Mouse (Mus musculus): ENCODE measurements at regions not wholly inside any gene's neighbourhood (a gene's known extent, or its start where the extent isn't known, plus 50 kb on each side); places are given as distances from the start of the nearest gene placed in this dataset.
A peak's percentile ranks its signal among the peaks of the same experiment; 100 is the strongest.

DNA sequence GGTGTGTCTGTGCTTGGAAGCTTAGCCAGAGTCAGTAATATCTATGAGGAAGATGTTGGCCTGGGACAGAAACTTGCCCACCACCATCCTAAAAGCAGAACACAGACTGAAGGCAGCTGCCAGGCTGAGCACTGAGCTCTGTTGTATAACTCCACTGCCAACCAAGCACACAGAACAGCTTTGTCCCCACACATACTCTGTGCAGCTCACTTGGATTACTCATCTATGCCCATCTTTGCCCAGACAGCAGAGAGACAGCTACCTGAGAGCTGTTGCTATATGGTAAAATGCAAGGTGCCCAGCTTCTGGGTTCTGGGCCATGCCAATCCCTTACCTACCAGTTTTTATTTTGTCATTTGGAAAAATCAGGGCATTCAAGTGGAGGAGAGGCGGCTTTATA lies 80.4 kb upstream of the Stmnd1 start:
- no peak for ATAC-seq
- 90% methylated on average over 1 of the region's 1 CpGs for WGBS
- Histone ChIP-seq H3K4me2 (replicated peaks; ENCODE audit: low read depth) (no peak overlapping the region), H3K27me3 (replicated peaks; ENCODE audit: control insufficient read depth, insufficient read depth, low read length) (no peaks in the 10 kb centered on the region), H3K9me3 (ENCODE audit: control insufficient read depth) (no peaks in the 10 kb centered on the region), H3K27ac (ENCODE audit: low read depth, low read length) (no peak overlapping the region), H3K9ac (ENCODE audit: low read depth, low read length) (no peak overlapping the region), H3K36me3 (ENCODE audit: control insufficient read depth, insufficient read depth) (no peaks in the 10 kb centered on the region), H3K4me3 (ENCODE audit: low read depth, low read length) (no peak overlapping the region), H3K4me1 (replicated peaks; ENCODE audit: control insufficient read depth, insufficient read depth, low read length) (no peaks in the 10 kb centered on the region)
- TF ChIP-seq CTCF (IDR thresholded peaks at IDR 0.05; ENCODE audit: low read depth), result no peak

DNA sequence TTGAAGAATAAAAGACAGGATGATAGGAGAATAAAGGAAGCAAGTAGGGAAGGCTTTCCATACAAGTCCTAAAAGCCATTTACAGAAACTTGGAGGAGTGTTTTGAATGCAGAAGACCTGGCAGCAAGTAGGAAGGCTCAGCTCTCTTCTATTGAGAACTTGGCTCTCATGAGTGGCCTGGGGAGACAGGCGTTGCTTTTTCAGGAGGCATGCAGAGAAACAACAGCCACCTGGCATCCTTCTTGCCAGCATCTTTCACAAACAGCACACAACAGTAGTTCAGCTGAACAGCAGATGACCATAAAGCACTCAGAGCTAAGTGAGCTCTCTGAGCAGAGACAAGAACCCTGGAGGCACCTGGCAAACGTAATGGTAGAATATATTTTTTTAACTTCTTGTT lies 83.8 kb upstream of the Stmnd1 start:
- Histone ChIP-seq H3K36me3 (ENCODE audit: control insufficient read depth, insufficient read depth) (no peaks in the 10 kb centered on the region), H3K4me3 (ENCODE audit: low read depth, low read length) (no peak overlapping the region), H3K4me2 (replicated peaks; ENCODE audit: low read depth) (no peak overlapping the region), H3K27ac (ENCODE audit: low read depth, low read length) (no peak overlapping the region), H3K9me3 (ENCODE audit: control insufficient read depth) (no peaks in the 10 kb centered on the region), H3K27me3 (replicated peaks; ENCODE audit: control insufficient read depth, insufficient read depth, low read length) (no peaks in the 10 kb centered on the region), H3K9ac (ENCODE audit: low read depth, low read length) (no peak overlapping the region), H3K4me1 (replicated peaks; ENCODE audit: control insufficient read depth, insufficient read depth, low read length) (no peaks in the 10 kb centered on the region)
- no peak for ATAC-seq
- WGBS, result 70% methylated on average over 2 of the region's 2 CpGs
- no peak for TF ChIP-seq CTCF (IDR thresholded peaks at IDR 0.05; ENCODE audit: low read depth)

- peak; percentile 45 for TF ChIP-seq CTCF (IDR thresholded peaks at IDR 0.05; ENCODE audit: low read depth)
- no peaks in the 10 kb centered on the region for H3K36me3 ChIP-seq (ENCODE audit: control insufficient read depth, insufficient read depth)
- ATAC-seq, result no peak
- WGBS, result 74% methylated on average over 8 of the region's 8 CpGs
- H3K9ac ChIP-seq (ENCODE audit: low read depth, low read length), result no peak overlapping the region
- no peaks in the 10 kb centered on the region for H3K9me3 ChIP-seq (ENCODE audit: control insufficient read depth)
- no peak overlapping the region for H3K27ac ChIP-seq (ENCODE audit: low read depth, low read length)
- H3K27me3 ChIP-seq (replicated peaks; ENCODE audit: control insufficient read depth, insufficient read depth, low read length), result no peaks in the 10 kb centered on the region
- no peak overlapping the region for H3K4me2 ChIP-seq (replicated peaks; ENCODE audit: low read depth)
- no peak overlapping the region for H3K4me3 ChIP-seq (ENCODE audit: low read depth, low read length)
- H3K4me1 ChIP-seq (replicated peaks; ENCODE audit: control insufficient read depth, insufficient read depth, low read length), result no peaks in the 10 kb centered on the region
These were observed 90.7 kb upstream of the Stmnd1 start for GRCm38 (mm10) chr13:46182851-46183250.

GRCm38 (mm10) chr13:46180606-46181133 lies 92.9 kb upstream of the Stmnd1 start:
- no peak overlapping the region; the same call in 1 of the 2 replicates for H3K4me2 ChIP-seq (replicated peaks; ENCODE audit: low read depth)
- ATAC-seq, result no peak
- no peak overlapping the region for H3K9ac ChIP-seq (ENCODE audit: low read depth, low read length)
- TF ChIP-seq CTCF (IDR thresholded peaks at IDR 0.05; ENCODE audit: low read depth), result no peak
- H3K4me3 ChIP-seq (ENCODE audit: low read depth, low read length), result no peak overlapping the region
- H3K36me3 ChIP-seq (ENCODE audit: control insufficient read depth, insufficient read depth), result no peaks in the 10 kb centered on the region
- no peaks in the 10 kb centered on the region for H3K9me3 ChIP-seq (ENCODE audit: control insufficient read depth)
- 34% methylated on average over 12 of the region's 12 CpGs for WGBS
- H3K27me3 ChIP-seq (replicated peaks; ENCODE audit: control insufficient read depth, insufficient read depth, low read length), result no peaks in the 10 kb centered on the region
- H3K4me1 ChIP-seq (replicated peaks; ENCODE audit: control insufficient read depth, insufficient read depth, low read length), result no peaks in the 10 kb centered on the region
- no peak overlapping the region for H3K27ac ChIP-seq (ENCODE audit: low read depth, low read length)

- Histone ChIP-seq H3K9ac (ENCODE audit: low read depth, low read length) (no peak overlapping the region), H3K27ac (ENCODE audit: low read depth, low read length) (no peak overlapping the region), H3K27me3 (replicated peaks; ENCODE audit: control insufficient read depth, insufficient read depth, low read length) (no peaks in the 10 kb centered on the region), H3K4me1 (replicated peaks; ENCODE audit: control insufficient read depth, insufficient read depth, low read length) (no peaks in the 10 kb centered on the region), H3K4me2 (replicated peaks; ENCODE audit: low read depth) (no peak overlapping the region), H3K36me3 (ENCODE audit: control insufficient read depth, insufficient read depth) (no peaks in the 10 kb centered on the region), H3K9me3 (ENCODE audit: control insufficient read depth) (no peaks in the 10 kb centered on the region), H3K4me3 (ENCODE audit: low read depth, low read length) (no peak overlapping the region)
- no peak for TF ChIP-seq CTCF (IDR thresholded peaks at IDR 0.05; ENCODE audit: low read depth)
- no peak for ATAC-seq
- WGBS, result 89% methylated on average over 3 of the region's 3 CpGs
These were observed 93.6 kb upstream of the Stmnd1 start for GRCm38 (mm10) chr13:46179916-46180315.

GRCm38 (mm10) chr13:46173103-46173502 lies 100.4 kb upstream of the Stmnd1 start:
- Histone ChIP-seq H3K27ac (ENCODE audit: low read depth, low read length) (no peak overlapping the region), H3K4me1 (replicated peaks; ENCODE audit: control insufficient read depth, insufficient read depth, low read length) (no peaks in the 10 kb centered on the region)

GRCm38 (mm10) chr13:46162025-46162374 lies 111.5 kb upstream of the Stmnd1 start:
- H3K4me1 ChIP-seq (replicated peaks; ENCODE audit: control insufficient read depth, insufficient read depth, low read length), result no peaks in the 10 kb centered on the region
- H3K9ac ChIP-seq (ENCODE audit: low read depth, low read length), result no peak overlapping the region
- no peaks in the 10 kb centered on the region for H3K27me3 ChIP-seq (replicated peaks; ENCODE audit: control insufficient read depth, insufficient read depth, low read length)
- WGBS, result 4% methylated on average over 10 of the region's 10 CpGs
- H3K27ac ChIP-seq (ENCODE audit: low read depth, low read length), result no peak overlapping the region
- no peak overlapping the region for H3K4me3 ChIP-seq (ENCODE audit: low read depth, low read length)
- no peaks in the 10 kb centered on the region for H3K36me3 ChIP-seq (ENCODE audit: control insufficient read depth, insufficient read depth)
- no peak for ATAC-seq
- TF ChIP-seq CTCF (IDR thresholded peaks at IDR 0.05; ENCODE audit: low read depth), result peak; percentile 96
- no peaks in the 10 kb centered on the region for H3K9me3 ChIP-seq (ENCODE audit: control insufficient read depth)
- peak overlapping the region; percentile 41 for H3K4me2 ChIP-seq (replicated peaks; ENCODE audit: low read depth)

More at GRCm38 (mm10) chr13:46173103-46173502, 100.4 kb upstream of the Stmnd1 start:
- WGBS, result 48% methylated on average over 8 of the region's 8 CpGs
- no peak for TF ChIP-seq CTCF (IDR thresholded peaks at IDR 0.05; ENCODE audit: low read depth)
- Histone ChIP-seq H3K27me3 (replicated peaks; ENCODE audit: control insufficient read depth, insufficient read depth, low read length) (no peaks in the 10 kb centered on the region), H3K9me3 (ENCODE audit: control insufficient read depth) (no peaks in the 10 kb centered on the region), H3K4me2 (replicated peaks; ENCODE audit: low read depth) (no peak overlapping the region), H3K4me3 (ENCODE audit: low read depth, low read length) (no peak overlapping the region), H3K9ac (ENCODE audit: low read depth, low read length) (no peak overlapping the region), H3K36me3 (ENCODE audit: control insufficient read depth, insufficient read depth) (no peaks in the 10 kb centered on the region)
- no peak for ATAC-seq

Data from intestine, postnatal 0 days (tissue).